Mouse (Mus musculus) heart, postnatal 10 days (tissue): Measurements from ENCODE around the gene Elane. TPM values are rescaled to one million over a fixed set of nuclear protein-coding genes. Genes with fewer than 3 reads are reported as not detected.

ENCODE experiments used
- DNase-seq, 2 experiments: peaks; one replicate each; pipeline ENCODE4 v3.0.0; 2021
- intact Hi-C: fragments of 180-260 bp; cut with DNase I; formaldehyde crosslinking; loops from one replicate; pipeline ENCODE4 v1.15.1; 2025
- total RNA-seq, 2 experiments: library from RNA; stranded (reverse); gene quantifications; 2 replicates each; pipeline ENCODE4 v1.2.3; 2021

The Elane gene
- total RNA-seq, 2 experiments from 2014 or later = not detected

DNA sequence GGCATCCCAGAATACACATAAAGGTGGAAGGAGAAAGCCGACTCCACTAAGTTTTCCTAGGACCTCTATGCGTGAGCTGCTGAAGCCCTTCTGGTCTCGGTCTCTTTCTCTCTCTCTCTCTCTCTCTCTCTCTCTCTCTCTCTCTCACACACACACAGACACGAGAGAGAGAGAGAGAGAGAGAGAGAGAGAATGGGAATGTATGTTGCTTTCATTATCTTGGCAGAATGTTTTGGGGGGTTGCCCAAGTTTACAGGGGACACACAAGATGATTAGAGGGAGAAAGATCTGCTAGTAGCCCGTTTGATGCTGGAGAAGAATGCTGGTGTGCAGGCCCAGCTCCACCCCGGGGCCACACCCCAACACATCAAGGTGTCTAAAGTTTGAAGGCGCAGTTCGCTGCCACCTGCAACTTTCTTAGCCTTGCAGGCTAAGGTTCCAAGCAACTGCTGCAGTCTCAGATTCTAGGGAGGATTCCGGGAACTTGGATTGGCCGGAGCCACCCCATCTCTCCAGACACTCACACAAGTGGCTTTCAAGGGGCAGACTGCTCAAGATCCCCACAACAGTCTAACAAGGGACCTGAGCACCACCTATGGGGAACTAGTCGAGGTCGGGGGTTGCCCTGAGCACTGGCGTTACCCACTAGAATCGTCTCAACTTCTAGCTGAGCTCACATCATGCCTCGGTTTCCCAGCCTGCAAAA, 39.9 kb downstream of the Elane start:
- intact Hi-C loops = loop anchor here (1.0 kb wide), 3 partner anchors 32 to 91 kb away; no protein-coding TSS in a partner anchor
- DNase-seq = peak in 1 of 2 experiments; percentile 27

DNA sequence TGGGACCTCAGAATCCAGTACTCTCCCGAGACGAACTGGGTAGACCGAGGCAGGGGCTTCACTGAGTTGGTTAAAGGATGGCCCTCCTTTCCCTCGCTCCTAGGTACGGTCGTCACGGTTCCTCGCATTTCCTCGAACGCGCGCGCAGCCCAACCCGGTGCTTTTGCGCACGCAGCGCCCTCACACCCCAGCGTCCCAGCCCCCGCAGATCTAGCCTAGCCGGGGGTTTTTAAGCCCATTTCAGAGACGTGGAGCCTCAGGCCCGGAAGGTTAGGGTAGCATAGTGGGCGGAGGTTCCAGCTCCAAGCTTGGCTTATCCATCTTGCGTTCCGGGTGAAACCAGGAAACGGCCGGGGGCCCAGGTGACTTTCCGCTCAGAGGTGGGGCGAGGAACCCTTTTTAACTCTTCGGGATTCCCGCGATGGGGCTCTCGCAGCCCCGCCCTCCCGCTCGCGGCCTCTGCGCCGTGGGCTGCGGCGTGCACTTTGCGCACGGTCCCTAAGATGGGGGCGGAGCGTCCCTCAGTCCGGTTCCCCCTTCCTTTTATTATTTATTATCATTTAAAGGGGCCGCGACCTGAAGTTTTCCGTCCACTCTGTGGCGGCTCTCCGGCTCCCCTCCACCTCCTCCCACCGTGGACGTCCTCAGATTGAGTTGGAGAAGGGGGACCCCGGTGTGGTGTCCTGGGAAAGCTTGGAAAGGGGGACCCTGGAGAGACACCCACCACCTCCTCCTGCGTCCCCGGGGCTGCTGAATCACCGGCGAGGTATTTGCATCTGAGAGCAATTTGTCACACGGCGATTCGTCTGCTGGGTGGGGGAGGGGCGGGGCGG, 40.7 kb downstream of the Elane start, which contains the start of gene Arid3a:
Gene Arid3a, plus strand, starts transcription at position 553 of the 833 bp plus-strand sequence.
- DNase-seq = peak; percentile 92
- intact Hi-C loops = no loop called here

DNA sequence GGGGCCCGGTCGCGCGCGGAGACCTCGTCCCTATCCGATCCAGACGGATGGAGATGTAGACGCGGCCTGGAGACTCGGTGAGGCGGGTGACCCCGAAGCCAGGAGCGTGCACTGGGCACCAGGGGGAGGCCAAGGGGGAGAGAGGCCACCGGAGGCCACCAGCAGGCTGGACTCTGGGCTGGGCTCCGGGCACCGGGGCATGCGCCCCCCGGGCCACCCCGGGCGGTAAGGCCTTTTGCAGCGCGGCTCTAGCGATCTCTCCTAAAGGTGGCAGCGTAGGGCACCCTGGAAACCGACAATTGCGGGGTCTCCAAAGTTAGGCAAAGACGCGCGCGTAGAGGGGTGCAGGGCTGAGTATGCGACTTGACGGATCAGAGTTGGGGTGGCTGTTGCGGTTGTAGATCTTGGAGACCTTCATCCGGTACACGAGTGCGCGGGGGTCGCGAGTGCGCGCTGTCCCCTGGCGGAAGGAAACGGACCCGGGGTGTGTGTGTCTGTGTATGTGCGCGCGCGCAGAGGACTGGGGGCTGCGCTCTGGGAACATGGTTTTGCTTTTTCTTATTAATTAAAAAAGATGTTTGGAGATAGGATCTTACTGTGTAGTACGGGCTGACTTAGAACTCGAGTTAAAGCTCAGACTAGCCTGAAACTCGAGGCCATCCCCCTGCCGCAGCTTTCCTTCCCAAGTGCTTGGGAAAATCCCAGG, 41.4 kb downstream of the Elane start:
- intact Hi-C loops = no loop called here
- DNase-seq = peak; percentile 58 to 70

DNA sequence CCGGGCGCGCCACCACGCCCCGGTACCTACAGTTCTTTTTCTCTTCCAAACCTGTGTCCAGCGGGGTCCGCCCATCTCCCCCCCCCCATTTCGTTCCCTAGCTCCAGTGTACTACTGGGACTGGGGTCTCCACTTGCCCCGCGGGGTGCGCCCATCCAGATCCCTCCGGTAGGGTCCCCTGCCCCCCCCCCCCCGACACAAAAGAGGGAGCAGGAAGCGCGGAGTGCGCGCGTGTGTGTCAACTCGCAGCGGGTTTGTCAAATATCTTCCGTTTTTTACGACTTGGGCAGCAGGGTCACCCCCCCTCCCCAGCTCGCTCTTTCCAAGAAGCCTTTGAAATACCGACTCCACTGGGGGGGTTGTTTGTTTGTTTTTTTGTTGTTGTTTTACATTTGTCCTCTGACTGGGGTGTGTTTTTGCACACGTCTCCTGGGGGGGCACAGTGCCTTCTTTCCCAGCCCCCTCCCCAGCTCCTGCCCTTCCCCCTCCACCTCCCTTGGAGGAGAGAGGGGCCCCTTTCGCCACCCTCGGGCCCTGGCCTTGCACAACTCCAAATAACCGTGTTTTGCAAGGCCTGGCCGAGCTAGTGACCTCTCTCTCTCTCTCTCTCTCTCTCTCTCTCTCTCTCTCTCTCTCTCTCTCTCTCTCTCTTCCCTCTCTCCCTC, 42.1 kb downstream of the Elane start:
- intact Hi-C loops = no loop called here
- peak in 1 of 2 experiments; percentile 24 for DNase-seq

DNA sequence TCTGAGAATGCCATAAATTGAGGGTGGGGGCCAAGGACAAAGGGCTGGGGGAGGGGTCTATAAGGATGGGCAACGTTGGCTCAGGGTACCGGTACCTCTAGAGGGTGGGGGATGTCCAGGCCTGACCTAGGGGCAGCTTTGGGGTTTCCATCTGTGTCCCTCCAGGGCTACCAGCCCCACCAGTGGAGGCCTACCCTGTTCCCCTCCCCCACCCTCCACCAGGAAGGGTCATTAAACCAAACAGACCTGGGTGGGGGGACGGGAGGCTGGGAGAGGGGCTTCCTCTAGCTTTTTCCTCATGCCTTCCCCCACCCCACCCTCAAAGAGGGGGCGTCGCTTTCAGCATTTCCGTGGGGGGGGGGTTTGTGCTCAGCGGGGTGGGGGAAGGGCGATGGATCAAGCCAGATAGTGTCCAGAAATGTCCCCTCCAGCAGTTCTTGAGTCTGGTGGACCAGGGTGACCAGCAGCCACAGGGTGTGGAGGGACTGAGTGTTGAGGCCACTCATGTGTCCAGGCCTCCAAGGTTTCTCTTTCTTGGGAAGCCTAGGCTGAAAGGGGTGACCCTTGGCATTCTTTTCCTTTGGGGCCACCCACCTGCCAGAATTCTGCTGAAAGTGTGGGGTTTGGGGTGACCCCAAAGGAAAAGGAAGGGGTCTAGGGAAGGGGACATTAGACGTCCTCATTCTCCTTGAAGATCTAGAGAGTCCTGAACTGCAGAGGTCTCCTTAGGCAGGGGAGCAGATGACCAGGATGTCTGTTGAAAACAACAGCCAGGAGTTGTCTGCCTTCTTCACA, 43.1 kb downstream of the Elane start:
- intact Hi-C loops = no loop called here
- no peak for DNase-seq

DNA sequence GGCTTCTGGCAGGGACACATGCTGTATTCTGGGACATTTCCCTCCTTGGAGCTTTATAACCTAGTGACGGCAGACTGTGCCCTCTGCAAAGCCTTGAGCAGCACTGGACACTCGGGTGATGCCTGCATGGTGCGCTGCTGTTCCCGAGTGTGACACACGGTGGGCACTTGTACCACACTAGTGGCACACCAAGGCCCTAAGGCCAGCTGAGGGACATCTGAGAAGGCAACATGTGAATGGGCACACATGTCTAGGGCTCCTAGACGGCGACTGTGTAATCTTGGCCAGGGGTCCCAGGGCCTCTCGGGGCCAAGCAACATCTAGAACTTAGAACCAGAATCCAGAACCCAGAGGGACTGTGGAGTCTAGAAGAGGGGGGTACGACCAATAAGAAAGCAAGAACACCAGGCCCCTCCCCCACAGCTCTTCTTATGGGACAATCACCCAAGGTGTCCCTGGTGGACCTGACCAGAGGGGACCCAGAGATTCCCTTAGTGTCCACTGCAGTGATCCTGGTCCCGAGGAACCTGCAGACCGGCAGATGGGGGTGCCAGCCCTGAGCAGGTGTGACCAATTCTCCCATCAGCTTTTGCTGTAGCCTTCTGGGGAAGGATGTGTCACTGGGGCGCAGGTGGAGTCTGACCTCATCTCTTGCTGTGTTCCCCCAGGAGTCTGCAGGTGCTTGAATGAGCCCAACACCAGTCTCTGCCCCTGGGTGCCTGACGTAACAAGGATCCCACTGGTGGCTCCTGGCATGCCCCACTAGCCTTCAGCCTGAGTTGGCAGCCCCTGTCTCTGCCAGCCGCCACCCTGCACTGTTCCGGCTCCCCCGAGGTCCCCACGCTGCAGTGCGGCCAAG, 44.1 kb downstream of the Elane start:
- DNase-seq = no peak
- intact Hi-C loops = no loop called here

DNA sequence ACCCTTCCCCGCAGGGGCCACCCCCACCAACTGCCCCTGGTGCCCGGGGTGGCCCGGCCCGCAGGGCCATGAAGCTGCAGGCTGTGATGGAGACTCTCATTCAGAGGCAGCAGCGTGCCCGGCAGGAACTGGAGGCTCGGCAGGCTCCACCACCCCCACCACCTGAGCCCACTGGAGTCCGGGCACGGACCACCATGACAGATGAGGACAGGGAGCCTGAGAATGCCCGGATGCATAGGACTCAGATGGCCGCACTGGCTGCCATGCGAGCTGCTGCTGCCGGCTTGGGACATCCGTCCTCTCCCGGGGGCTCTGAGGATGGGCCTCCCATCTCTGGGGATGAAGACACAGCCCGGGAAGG, 44.8 kb downstream of the Elane start:
- DNase-seq = no peak
- intact Hi-C loops = no loop called here

DNA sequence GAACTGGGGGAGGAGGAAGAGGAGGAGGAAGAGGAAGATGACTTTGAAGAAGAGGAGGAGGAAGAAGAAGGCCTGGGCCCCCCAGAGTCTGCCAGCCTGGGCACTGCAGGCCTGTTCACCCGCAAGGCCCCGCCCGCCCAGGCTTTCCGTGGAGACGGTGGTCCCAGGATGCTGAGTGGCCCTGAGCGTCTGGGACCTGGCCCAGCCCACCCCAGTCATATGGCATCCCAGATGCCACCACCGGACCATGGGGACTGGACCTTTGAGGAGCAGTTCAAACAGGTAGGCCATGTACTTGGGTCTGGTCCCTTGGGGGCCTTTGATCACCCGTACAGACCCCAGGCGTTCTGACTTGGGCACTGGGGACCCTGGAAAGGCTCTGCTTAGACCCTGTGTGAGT, 45.8 kb downstream of the Elane start:
- intact Hi-C loops = no loop called here
- no peak for DNase-seq

DNA sequence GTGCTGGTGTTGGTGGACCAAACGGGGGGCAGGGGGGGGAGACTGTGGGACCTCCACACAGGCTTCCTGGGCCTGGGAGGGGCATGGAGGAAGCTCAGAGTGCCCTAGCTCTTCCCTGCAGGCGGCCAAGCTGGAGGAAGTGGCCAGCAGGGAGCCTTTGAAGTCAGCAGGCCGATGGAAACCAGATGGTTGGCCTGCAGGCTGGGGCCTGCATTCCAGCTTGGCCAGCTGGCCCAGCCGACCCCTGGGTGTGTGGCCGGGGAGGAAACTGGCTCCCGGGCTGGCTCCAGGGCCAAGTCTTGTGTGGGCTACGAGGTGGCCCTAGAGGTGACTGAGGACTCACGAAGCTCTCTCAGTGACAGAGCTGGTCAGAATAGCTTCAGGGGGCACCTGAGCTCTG, 46.7 kb downstream of the Elane start:
- intact Hi-C loops = no loop called here
- DNase-seq = peak; percentile 81 to 86

DNA sequence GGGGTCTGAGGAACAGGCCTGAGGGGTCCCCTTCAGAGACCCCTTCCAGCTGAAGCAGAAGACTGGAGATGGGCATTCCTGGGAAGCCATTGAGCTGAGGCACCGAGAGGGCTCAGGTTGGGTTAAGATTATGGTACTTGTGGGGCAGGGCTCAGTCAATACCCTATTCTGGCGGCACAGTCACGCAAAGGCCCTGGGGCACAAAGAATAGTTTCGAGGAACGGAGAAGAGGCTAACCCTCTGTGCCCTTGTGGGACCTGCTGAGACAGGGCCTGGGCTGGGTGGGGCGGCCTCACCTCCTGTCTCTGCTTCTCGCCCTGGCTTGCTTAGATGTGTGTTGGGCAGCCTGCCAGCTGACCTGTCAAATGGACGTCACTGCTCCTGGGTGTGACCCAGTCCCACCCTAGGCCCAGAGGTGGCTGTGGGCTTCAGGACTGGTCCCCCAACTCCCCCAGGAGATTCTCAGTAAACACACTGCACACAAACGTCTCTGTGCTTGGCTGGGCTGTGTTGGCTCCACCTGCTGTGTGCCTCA, 47.2 kb downstream of the Elane start:
- no peak for DNase-seq

DNA sequence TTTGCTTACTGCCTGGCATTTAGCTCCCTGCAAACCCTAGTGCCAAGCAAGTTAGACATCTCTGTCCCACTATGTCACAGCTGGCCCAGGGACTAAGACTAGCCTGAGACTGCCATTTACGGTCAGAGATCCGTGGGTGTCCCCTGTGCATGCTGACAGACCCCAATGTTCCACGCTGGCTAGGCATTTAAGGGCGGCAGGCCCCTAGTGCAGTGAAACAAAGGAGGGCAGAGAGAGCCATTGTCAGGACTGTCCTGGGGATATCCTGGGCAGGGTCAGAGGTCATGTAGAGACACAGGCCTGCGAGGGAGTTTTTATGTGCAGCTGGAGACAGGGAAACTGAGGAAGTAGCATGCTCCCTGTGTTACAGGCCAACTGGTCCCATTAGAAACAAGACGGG, 47.8 kb downstream of the Elane start:
- no peak for DNase-seq
- intact Hi-C loops = no loop called here

More for the DNA sequence above, 47.2 kb downstream of the Elane start:
- intact Hi-C loops = no loop called here

DNA sequence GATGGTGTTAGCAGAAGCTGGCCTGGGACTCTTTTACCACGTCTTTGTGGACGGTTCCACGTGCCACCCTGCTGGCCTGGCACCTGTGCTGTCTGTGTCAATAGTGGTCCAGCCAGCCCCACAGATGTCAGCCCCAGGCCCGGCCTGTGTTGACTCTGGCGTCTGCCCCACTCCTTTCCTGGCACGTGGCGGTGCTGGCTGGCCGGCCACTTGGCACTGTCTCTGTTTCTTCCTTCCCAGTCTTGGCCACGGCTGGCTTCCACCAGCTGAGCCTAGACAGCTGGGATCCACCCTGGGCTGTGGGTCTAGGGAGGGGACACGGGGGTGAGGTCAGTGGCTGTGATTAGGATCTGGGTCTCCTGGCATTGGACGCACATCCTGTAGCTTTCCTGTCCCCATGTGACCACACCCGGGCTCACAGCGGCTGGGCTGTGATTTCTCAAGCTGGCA, 48.2 kb downstream of the Elane start:
- DNase-seq = peak; percentile 92 to 93
- intact Hi-C loops = no loop called here

DNA sequence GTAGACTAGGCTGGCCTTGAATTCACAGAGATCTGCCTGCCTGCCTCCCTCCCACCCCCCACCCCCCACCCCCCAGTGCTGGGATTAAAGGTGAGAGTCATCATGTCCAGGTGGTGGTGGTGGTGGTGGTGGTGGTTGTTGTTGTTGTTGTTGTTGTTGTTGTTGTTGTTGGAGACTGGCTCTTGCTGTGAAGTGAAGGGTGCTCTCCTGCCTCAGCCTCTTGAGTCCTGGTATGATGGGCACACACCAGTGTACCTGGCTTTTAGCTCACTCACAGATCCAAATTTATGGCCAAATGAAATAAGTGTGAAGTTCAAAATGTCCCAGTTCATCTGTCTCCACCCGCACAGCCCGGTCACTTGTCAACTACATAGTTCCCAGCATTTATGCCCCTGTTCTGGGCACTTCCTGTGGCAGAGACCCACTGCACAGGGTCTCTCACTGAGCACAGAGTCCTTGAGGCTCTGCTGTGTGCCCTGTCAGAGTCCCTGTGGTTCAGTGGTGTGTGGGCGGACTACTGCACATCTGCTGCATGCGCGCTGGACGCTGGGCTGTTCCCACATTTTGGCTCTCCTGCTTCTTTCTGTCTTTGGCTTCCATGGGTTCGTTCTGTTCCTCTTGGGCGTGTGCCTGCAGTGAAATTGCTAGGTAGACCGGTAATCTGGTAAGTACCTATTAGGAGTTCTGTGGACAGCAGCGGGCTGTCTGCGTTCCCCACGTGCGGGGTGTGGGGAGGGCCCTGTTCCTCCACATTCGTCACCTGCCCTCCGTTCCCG, 48.9 kb downstream of the Elane start:
- intact Hi-C loops = no loop called here
- DNase-seq = no peak

DNA sequence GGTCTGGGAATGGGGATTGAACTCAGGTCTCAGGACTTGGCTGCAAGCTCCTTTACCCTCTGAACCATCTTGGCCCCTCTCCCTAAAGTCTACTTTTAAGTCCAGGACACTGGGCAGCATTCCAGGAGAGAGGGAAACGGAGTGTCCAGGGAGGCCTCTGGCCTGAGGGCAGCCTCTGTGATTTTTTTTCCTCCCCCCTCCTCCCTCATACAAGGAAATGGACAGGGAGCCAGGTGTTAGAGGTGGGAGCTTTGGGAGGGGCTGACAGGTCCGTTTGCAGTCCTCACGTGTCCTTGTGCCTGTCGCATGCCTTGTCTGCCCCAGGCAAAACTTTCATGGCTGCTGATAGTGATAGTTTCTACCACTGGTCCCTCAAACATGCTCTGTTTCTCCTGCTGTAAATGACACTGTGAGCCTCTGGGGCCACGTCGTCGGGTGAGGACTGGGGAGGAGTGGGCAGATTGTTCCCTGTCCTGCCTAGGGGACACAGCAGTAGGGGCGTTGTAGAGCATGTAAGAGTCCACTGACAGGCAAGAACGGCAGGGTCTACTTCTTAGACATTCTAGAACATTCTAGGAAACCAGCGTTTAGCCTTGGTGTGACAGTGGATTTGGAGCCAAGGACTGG, 50.4 kb downstream of the Elane start:
- DNase-seq = no peak
- intact Hi-C loops = no loop called here

DNA sequence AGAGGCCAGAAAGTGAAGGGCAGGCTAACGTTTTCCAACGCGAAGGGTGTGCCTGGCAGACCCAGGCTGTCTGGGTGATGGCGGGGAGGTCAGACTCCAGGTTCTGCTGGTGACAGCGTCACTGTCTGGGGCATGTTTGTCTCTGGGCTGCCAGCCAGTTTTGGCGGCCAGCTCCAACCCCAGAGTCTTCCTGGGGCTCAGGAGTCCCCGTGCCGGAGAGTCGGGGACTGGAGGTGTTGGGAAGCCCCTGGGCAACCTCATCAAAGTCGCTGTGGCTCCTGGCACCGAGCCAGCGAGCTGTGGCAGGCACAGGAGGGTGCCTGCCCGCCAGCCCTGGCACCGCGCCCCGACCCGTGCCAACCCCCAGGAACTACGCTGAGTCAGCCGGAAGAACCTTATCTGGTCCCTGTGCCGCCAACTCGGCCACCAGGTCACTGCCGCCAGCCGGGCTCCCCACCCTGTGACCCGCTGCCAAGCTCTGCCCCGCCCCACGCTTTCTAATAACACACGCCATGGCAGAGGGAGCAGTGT, 50.9 kb downstream of the Elane start:
- DNase-seq = peak; percentile 90
- intact Hi-C loops = no loop called here
